Mouse (Mus musculus) stomach, embryonic 14.5 days (tissue): ENCODE measurements at regions not wholly inside any gene's neighbourhood (a gene's known extent, or its start where the extent isn't known, plus 50 kb on each side); places are given as distances from the start of the nearest gene placed in this dataset.

ENCODE experiments used
- ATAC-seq: fragments of 200-750 bp; cut with Nextera tagmentation; 2 replicates; pipeline ENCODE4 v1.8.0; 2017; ENCODE audit warnings: low read depth, moderate TSS enrichment; ENCODE audit not compliant: insufficient number of reproducible peaks, insufficient read depth, low FRiP score
- H3K27ac ChIP-seq: fragments of 300-500 bp; sonication (generic); 2 replicates; pipeline ENCODE4 v1.5.1; 2014; ENCODE audit warnings: mild to moderate bottlenecking, low read length, moderate library complexity, mixed read lengths
- H3K27me3 ChIP-seq: fragments of 300-500 bp; sonication (generic); 2 replicates; pipeline ENCODE4 v1.6.1; 2014; ENCODE audit warnings: low read length, control low read depth, mixed read lengths; ENCODE audit not compliant: control insufficient read depth, insufficient read depth
- H3K36me3 ChIP-seq: fragments of 300-500 bp; sonication (generic); 2 replicates; pipeline ENCODE4 v1.6.1; 2014; ENCODE audit warnings: mild to moderate bottlenecking, control low read depth, low read length, moderate library complexity, mixed read lengths; ENCODE audit not compliant: control insufficient read depth, insufficient read depth
- H3K4me1 ChIP-seq: fragments of 300-500 bp; sonication (generic); 2 replicates; pipeline ENCODE4 v1.6.1; 2014; ENCODE audit warnings: low read length, control low read depth, mixed read lengths; ENCODE audit not compliant: control insufficient read depth, insufficient read depth
- H3K4me2 ChIP-seq: fragments of 300-500 bp; sonication (generic); replicated peaks from 2 replicates; pipeline ENCODE4 v1.6.1; 2014; ENCODE audit warnings: low read depth, low read length, control low read depth
- H3K4me3 ChIP-seq: fragments of 300-500 bp; sonication (generic); 2 replicates; pipeline ENCODE4 v1.5.1; 2014; ENCODE audit warnings: low read depth, low read length, control low read depth
- H3K9ac ChIP-seq: fragments of 300-500 bp; sonication (generic); replicated peaks from 2 replicates; pipeline ENCODE4 v1.6.1; 2014; ENCODE audit warnings: low read depth, mild to moderate bottlenecking, control low read depth, low read length, moderate library complexity, mixed read lengths
- H3K9me3 ChIP-seq: fragments of 300-500 bp; sonication (generic); 2 replicates; pipeline ENCODE4 v1.6.1; 2016; ENCODE audit warnings: low read depth, low read length, control low read depth; ENCODE audit not compliant: control insufficient read depth
- WGBS: fragments of 180-500 bp; shearing (Covaris S2); extraction: QIAGEN DNeasy Blood & Tissue Kit; methylation state at CpG from one replicate; pipeline ENCODE4 v1.1.7; 2014; 5-methylcytosine and 5-hydroxymethylcytosine counted together

GRCm38 (mm10) chr8:93698508-93698907 lies 111.3 kb upstream of the Gnao1 start:
- Histone ChIP-seq H3K4me2 (no peak overlapping the region), H3K36me3 (no peaks in the 10 kb centered on the region), H3K4me1 (no peaks in the 10 kb centered on the region), H3K4me3 (no peak overlapping the region), H3K9me3 (no peaks in the 10 kb centered on the region), H3K27ac (no peak overlapping the region), H3K9ac (no peak overlapping the region), H3K27me3 (no peaks in the 10 kb centered on the region)
- whole genome bisulfite sequencing = 84% methylated on average over 3 of the region's 3 CpGs
- no peak for ATAC-seq

DNA sequence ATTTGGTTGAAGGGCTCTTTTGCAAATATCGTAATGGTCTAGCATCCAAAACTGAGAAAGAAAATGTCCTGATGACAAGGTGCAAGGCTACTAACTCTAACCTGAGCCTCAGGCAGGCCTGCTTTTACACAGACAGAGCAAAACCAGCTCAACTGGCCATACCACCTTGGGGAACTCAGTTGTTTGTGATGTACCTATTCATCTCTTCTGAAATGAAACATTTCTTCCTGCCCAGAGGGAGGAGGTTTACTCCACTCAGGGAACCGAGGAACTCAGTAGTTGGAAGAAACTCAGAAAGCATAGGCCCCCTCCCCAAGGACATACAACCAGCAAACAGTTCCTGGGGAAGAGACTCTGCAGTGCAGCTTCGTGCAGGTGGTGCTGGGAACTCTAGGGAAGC lies 108.4 kb upstream of the Gnao1 start:
- WGBS = 53% methylated on average over 3 of the region's 3 CpGs
- H3K4me3 ChIP-seq = no peak overlapping the region
- no peaks in the 10 kb centered on the region for H3K9me3 ChIP-seq
- no peaks in the 10 kb centered on the region for H3K4me1 ChIP-seq
- no peaks in the 10 kb centered on the region for H3K36me3 ChIP-seq
- no peak overlapping the region for H3K27ac ChIP-seq
- ATAC-seq = no peak
- H3K4me2 ChIP-seq = no peak overlapping the region
- H3K27me3 ChIP-seq = no peaks in the 10 kb centered on the region
- H3K9ac ChIP-seq = no peak overlapping the region

GRCm38 (mm10) chr8:93712066-93712706 lies 97.6 kb upstream of the Gnao1 start:
- WGBS = 83% methylated on average over 3 of the region's 3 CpGs
- H3K9ac ChIP-seq = no peak overlapping the region
- no peaks in the 10 kb centered on the region for H3K27me3 ChIP-seq
- H3K36me3 ChIP-seq = no peaks in the 10 kb centered on the region
- H3K27ac ChIP-seq = no peak overlapping the region
- H3K4me2 ChIP-seq = no peak overlapping the region
- H3K4me3 ChIP-seq = no peak overlapping the region
- H3K4me1 ChIP-seq = no peaks in the 10 kb centered on the region
- ATAC-seq = no peak
- no peaks in the 10 kb centered on the region for H3K9me3 ChIP-seq

- Histone ChIP-seq H3K4me2 (no peak overlapping the region), H3K9me3 (no peaks in the 10 kb centered on the region), H3K27ac (no peak overlapping the region), H3K4me3 (no peak overlapping the region), H3K27me3 (no peaks in the 10 kb centered on the region), H3K36me3 (no peaks in the 10 kb centered on the region), H3K9ac (no peak overlapping the region), H3K4me1 (no peaks in the 10 kb centered on the region)
- 81% methylated on average over 2 of the region's 2 CpGs for WGBS
- no peak for ATAC-seq
These were observed 96.5 kb upstream of the Gnao1 start for GRCm38 (mm10) chr8:93713221-93713620.

DNA sequence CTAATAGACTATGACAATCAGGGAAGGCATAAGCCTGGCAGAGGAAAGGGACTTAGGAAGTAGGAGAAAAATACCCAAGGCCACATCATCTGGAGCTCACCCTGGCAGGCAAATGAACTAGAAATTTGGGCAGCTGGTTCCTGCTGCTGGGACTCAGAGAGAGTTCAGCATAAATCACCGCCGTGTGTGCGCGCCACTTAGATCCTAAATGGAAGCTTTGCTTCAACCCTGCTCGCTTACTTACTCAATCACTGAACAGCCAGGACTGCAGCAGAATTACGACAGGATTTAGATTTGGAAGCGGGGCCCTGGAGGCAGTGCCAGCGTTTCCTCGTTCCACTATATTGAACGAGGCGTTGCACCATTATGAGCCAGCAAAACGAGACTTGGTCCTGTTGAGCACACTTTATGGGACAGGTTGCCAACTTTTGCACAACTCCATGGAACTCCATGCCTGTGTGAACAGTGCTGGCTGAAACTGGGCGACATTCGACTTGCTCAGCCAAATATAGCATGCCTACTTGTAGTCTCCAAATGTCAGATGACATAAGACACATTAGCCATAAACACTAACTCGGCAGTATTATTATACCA lies 84.8 kb upstream of the Gnao1 start:
- Histone ChIP-seq H3K27me3 (no peaks in the 10 kb centered on the region), H3K36me3 (no peaks in the 10 kb centered on the region), H3K4me2 (no peak overlapping the region), H3K9me3 (no peaks in the 10 kb centered on the region), H3K4me1 (no peaks in the 10 kb centered on the region), H3K4me3 (no peak overlapping the region), H3K27ac (no peak overlapping the region), H3K9ac (no peak overlapping the region)
- no peak for ATAC-seq
- WGBS = 65% methylated on average over 15 of the region's 15 CpGs

DNA sequence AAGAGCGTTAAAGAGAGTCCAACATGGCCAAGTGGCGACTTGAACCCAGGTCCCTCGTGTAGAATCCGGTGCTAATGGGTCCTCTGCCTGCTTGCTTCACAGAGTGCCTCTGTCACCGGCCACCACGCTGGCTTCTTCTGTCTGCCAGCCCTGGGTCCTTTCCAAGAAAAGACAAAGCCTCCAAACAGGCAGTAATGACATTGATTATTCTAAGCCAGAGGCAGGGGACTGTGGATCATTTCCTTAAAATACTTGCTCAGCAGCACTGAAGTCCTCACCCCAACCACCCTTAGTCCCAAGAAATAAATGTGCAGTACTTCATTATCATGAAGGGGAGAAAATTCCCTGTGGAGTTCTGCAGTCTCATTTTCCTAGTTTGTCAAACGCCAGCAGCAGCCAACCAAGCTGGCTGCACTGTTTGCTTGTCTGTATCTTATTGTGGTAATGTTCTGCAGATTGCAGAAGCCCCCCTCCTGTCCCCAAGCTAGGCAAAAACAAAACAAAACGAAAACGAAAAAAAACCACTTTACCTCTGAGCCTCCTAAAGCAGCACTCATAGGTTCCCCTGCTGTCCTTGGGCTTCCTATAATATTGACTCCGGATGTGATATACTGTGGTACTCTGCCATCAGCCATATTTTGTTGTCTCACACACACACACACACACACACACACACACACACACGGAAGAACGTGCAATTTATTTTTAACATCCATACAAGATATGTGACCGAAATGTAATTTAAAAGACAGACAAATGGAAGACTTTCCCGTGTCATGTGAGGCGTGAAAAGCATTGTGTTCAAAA lies 80.4 kb upstream of the Gnao1 start:
- no peak for ATAC-seq
- H3K27ac ChIP-seq = no peak overlapping the region
- H3K4me3 ChIP-seq = no peak overlapping the region
- no peaks in the 10 kb centered on the region for H3K36me3 ChIP-seq
- H3K4me2 ChIP-seq = no peak overlapping the region
- no peaks in the 10 kb centered on the region for H3K4me1 ChIP-seq
- no peaks in the 10 kb centered on the region for H3K9me3 ChIP-seq
- WGBS = 82% methylated on average over 15 of the region's 15 CpGs
- H3K27me3 ChIP-seq = no peaks in the 10 kb centered on the region
- H3K9ac ChIP-seq = no peak overlapping the region

- Histone ChIP-seq H3K27ac (no peak overlapping the region), H3K9ac (no peak overlapping the region), H3K4me3 (no peak overlapping the region), H3K9me3 (no peaks in the 10 kb centered on the region), H3K27me3 (no peaks in the 10 kb centered on the region), H3K4me1 (no peaks in the 10 kb centered on the region), H3K4me2 (no peak overlapping the region), H3K36me3 (no peaks in the 10 kb centered on the region)
- 75% methylated on average over 14 of the region's 14 CpGs for WGBS
- ATAC-seq = no peak
These were observed 78.7 kb upstream of the Gnao1 start for GRCm38 (mm10) chr8:93730738-93731700.

DNA sequence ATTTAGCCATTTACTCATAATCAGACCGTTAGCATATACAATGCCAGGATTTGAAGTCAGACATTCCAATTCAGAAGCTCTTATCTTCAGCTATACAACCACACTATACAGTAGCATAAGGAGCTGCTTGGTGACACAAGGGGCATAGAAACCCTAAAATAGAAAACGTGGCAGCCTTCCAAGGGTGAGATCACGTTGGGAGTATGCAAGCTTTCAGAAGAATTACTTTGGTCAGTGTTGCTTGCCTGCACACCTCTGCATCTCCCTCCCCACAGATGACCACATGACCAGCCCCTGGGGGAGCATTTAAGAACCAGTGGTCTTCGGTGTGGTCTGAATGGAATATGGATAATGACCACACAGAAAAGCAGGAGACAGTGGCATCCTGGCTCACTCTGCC lies 74.9 kb upstream of the Gnao1 start:
- Histone ChIP-seq H3K4me3 (no peak overlapping the region), H3K9ac (no peak overlapping the region), H3K27me3 (no peaks in the 10 kb centered on the region), H3K27ac (no peak overlapping the region), H3K4me1 (no peaks in the 10 kb centered on the region), H3K36me3 (no peaks in the 10 kb centered on the region), H3K4me2 (no peak overlapping the region), H3K9me3 (no peaks in the 10 kb centered on the region)
- 63% methylated on average over 4 of the region's 4 CpGs for WGBS
- ATAC-seq = no peak
